Mouse (Mus musculus) ES-Bruce4 (cell line): Measurements from ENCODE around the gene Atn1. TPM values are rescaled to one million over a fixed set of nuclear protein-coding genes. Genes with fewer than 3 reads are reported as not detected.
A peak's percentile ranks its signal among the peaks of the same experiment; 100 is the strongest.

ENCODE experiments used
- H3K27ac ChIP-seq: 2 replicates; pipeline ENCODE4 v1.5.1; 2012; ENCODE audit warnings: low read length, inconsistent platforms; ENCODE audit not compliant: insufficient read depth
- H3K27me3 ChIP-seq: 2 replicates; pipeline ENCODE4 v1.6.1; 2012; ENCODE audit warnings: mild to moderate bottlenecking, low read length, inconsistent platforms; ENCODE audit not compliant: control insufficient read depth, poor library complexity, insufficient read depth, severe bottlenecking
- H3K36me3 ChIP-seq: 2 replicates; pipeline ENCODE4 v1.6.1; 2012; ENCODE audit warnings: inconsistent platforms, mild to moderate bottlenecking, low read length, moderate library complexity; ENCODE audit not compliant: control insufficient read depth, poor library complexity, insufficient read depth, severe bottlenecking
- H3K4me1 ChIP-seq: one replicate; pipeline ENCODE4 v1.8.1; 2011; ENCODE audit warnings: low read length; ENCODE audit not compliant: control insufficient read depth, insufficient read depth
- H3K4me3 ChIP-seq: 2 replicates; pipeline ENCODE4 v1.5.1; 2011; ENCODE audit warnings: low read depth, mild to moderate bottlenecking, low read length
- H3K9ac ChIP-seq: 2 replicates; pipeline ENCODE4 v1.6.1; 2012; ENCODE audit warnings: low read depth, mild to moderate bottlenecking, inconsistent platforms; ENCODE audit not compliant: poor library complexity, severe bottlenecking
- H3K9me3 ChIP-seq: replicated peaks from 2 replicates; pipeline ENCODE4 v1.6.1; 2012; ENCODE audit warnings: mild to moderate bottlenecking, low read length, inconsistent platforms; ENCODE audit not compliant: control insufficient read depth, poor library complexity, insufficient read depth, severe bottlenecking
- CTCF ChIP-seq: IDR thresholded peaks from one replicate; pipeline ENCODE4 v1.8.1; 2011; ENCODE audit warnings: low read depth, low read length
- EP300 ChIP-seq: IDR thresholded peaks from 2 replicates; pipeline ENCODE4 v1.6.1; 2011; ENCODE audit warnings: low read depth, low read length; ENCODE audit not compliant: insufficient read depth
- POLR2A ChIP-seq: IDR thresholded peaks from one replicate; pipeline ENCODE4 v1.8.1; 2011; ENCODE audit warnings: low read length; ENCODE audit not compliant: insufficient read depth
- polyA plus RNA-seq: library from polyadenylated mRNA; stranded (reverse); fragments of >200 nt; gene quantifications from 2 replicates; pipeline ENCODE4 v1.2.4, GENCODE M21; 2011; ENCODE audit warnings: low read depth; ENCODE audit not compliant: missing spikeins, insufficient read depth, insufficient read length

Atn1 gene
- polyA plus RNA-seq, 1 experiment = 32.0 TPM

DNA sequence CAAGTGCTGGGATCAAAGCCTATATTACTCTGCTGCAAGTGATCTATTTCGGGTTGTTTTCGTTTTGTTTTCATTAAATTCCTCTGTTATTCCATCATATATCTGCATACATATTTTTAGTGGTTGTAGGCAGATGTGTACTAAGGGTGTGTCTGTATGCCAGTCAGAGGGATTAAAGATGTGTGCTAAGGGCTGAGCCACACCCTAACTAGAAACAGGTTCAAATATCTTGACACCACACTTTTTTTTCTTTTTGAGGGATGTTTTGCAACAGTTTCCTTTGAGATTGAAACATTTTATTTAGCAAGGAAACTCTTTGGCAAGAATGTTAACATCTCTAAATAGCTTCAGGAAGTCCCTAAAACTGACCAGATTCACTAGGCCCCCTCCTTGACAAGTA is 39.9 kb upstream of the Atn1 start:
- Histone ChIP-seq H3K9me3 (no peaks in the 10 kb centered on the region), H3K36me3 (peaks cover 5% of the 10 kb centered on the region), H3K4me3 (no peak overlapping the region), H3K9ac (peak overlapping the region; percentile 75), H3K27me3 (no peaks in the 10 kb centered on the region), H3K27ac (peak overlapping the region; percentile 100), H3K4me1 (peaks cover 3% of the 10 kb centered on the region)
- no peak for TF ChIP-seq CTCF
- TF ChIP-seq EP300 = no peak
- no peak for TF ChIP-seq POLR2A

DNA sequence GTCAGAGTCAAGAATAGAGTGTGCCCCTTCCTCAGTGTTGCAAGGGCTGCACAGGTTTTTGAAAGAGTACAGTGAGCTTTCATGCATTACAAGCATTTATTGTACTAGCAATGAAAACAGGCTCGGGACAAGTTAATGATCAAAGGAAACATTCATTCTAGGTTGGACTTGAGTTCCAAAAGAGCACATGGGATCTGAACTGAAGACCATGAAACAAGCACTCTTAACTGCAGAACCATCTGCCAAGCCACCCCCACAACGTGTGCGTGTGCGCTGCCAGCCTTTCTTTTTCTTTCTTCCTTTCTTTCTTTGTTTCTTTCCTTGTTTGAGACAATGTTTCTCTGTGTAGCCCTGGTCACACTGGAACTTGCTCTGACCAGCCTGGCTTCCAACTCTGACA is 39.5 kb upstream of the Atn1 start:
- TF ChIP-seq EP300 (no peak), POLR2A (no peak), CTCF (no peak)
- Histone ChIP-seq H3K9ac (0 out of 2 replicates have a peak overlapping the region, but pooled peaks have one; percentile 75), H3K27ac (peak overlapping the region; percentile 100)

DNA sequence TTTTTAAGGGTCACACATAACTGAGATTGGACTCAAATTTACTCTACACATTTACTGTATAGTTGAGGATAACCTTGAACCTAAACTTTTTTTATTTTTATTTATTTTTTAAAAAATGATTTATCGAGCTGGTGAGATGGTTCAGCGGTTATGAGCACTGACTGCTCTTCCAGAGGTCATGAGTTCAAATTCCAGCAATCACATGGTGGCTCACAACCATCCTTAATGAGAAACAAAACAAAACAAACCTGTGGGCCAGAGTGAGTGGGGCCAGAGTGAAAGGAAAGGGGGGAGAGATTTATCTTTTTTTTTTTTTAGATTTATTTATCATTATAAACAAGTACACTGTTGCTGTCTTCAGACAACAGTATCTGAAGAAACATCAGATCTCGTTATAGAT is 35.6 kb upstream of the Atn1 start:
- no peaks in the 10 kb centered on the region for H3K27me3 ChIP-seq
- peaks cover 3% of the 10 kb centered on the region for H3K4me1 ChIP-seq
- no peak for TF ChIP-seq EP300
- TF ChIP-seq POLR2A = no peak
- TF ChIP-seq CTCF = no peak
- no peak overlapping the region for H3K4me3 ChIP-seq
- H3K27ac ChIP-seq = no peak overlapping the region
- H3K9ac ChIP-seq = no peak overlapping the region
- no peaks in the 10 kb centered on the region for H3K9me3 ChIP-seq
- H3K36me3 ChIP-seq = peaks cover 5% of the 10 kb centered on the region

More for the DNA sequence above, 39.5 kb upstream of the Atn1 start:
- peaks cover 3% of the 10 kb centered on the region for H3K4me1 ChIP-seq
- no peaks in the 10 kb centered on the region for H3K27me3 ChIP-seq
- no peaks in the 10 kb centered on the region for H3K9me3 ChIP-seq
- peaks cover 5% of the 10 kb centered on the region for H3K36me3 ChIP-seq
- no peak overlapping the region for H3K4me3 ChIP-seq

DNA sequence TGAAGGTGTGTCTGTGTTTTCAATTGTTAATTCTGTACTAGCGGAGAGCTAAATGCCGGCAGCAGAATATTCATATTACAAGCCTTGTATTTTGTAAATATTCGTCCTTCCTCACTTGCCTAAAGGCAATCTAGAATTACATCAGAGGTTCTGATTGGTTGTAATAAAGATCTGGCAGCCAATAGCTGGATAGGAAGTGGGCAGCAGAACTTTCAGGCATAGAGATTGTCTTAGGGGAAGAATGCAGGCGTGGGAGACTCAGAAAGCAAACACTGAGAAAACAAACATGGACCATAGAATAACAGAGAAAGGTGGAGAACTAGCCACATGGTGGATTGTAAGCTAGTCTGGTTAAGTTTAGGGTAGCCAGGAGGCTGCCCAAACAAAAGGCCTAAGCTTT is 33.8 kb upstream of the Atn1 start:
- no peaks in the 10 kb centered on the region for H3K27me3 ChIP-seq
- no peaks in the 10 kb centered on the region for H3K4me1 ChIP-seq
- peak overlapping the region; percentile 60 for H3K27ac ChIP-seq
- H3K36me3 ChIP-seq = no peaks in the 10 kb centered on the region
- peak overlapping the region; percentile 22; the same call in 1 of the 2 replicates for H3K9ac ChIP-seq
- no peaks in the 10 kb centered on the region for H3K9me3 ChIP-seq
- H3K4me3 ChIP-seq = no peak overlapping the region
- TF ChIP-seq POLR2A = no peak
- TF ChIP-seq EP300 = no peak
- TF ChIP-seq CTCF = no peak

DNA sequence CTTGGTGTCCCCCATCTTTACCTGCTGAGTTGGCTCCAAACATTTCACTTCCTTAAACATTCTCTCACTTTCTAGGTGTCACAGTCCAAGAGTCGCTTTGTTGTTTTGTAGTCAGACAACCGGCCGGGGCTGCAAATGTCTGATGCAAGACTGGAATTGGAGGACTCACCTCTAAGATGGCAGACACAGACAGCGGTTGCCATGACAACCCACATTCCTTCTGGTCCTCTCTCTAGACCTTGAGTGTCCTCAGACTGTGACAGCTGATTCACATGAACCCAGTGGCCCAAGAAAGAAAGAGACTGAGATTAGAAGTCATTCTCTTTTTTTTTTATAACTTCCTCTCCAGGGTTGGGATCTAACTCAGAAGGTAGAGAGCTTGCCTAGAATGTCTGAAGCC is 33.2 kb upstream of the Atn1 start:
- Histone ChIP-seq H3K36me3 (no peaks in the 10 kb centered on the region), H3K27me3 (no peaks in the 10 kb centered on the region), H3K9me3 (no peaks in the 10 kb centered on the region), H3K9ac (no peak overlapping the region), H3K4me1 (no peaks in the 10 kb centered on the region), H3K4me3 (no peak overlapping the region), H3K27ac (peak overlapping the region; percentile 52; the same call in 1 of the 2 replicates)
- TF ChIP-seq POLR2A (no peak), EP300 (no peak)

DNA sequence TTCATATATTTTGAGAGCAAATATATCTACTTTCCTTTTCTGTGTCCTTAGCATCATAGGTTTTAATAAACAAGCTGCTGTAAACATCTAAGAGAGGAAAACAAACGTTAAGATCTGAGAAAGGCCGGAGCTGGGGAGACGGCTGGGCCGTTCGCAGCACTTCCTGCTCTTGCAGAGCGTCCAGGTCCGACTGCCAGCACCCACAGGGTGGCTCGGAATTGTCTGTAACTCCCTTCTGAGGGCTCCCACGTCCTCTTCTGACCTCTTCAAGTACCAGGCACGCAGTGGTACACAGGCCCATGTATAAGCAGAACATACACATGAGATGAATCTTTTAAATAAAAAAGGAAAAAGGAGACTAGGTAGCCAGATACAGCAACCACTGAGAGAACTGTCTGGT is 31.4 kb upstream of the Atn1 start:
- H3K9me3 ChIP-seq = no peaks in the 10 kb centered on the region
- TF ChIP-seq EP300 (no peak), POLR2A (no peak), CTCF (no peak)
- H3K27me3 ChIP-seq = no peaks in the 10 kb centered on the region
- no peak overlapping the region for H3K4me3 ChIP-seq
- H3K9ac ChIP-seq = no peak overlapping the region
- H3K36me3 ChIP-seq = no peaks in the 10 kb centered on the region
- no peak overlapping the region for H3K27ac ChIP-seq
- no peaks in the 10 kb centered on the region for H3K4me1 ChIP-seq
